Mouse (Mus musculus) embryonic fibroblast, embryonic 13.5 days (primary cell): ENCODE data around the gene Cplx3.

Source experiments
- CTCF ChIP-seq: IDR thresholded peaks from 2 replicates; pipeline ENCODE4 v1.5.1; 2011; ENCODE audit warnings: mild to moderate bottlenecking, control low read depth, low read length, moderate library complexity, borderline replicate concordance; ENCODE audit not compliant: insufficient read depth
- POLR2A ChIP-seq: IDR thresholded peaks from 2 replicates; pipeline ENCODE4 v1.6.1; 2011; ENCODE audit warnings: low read depth, mild to moderate bottlenecking, control low read depth, low read length, moderate library complexity

DNA sequence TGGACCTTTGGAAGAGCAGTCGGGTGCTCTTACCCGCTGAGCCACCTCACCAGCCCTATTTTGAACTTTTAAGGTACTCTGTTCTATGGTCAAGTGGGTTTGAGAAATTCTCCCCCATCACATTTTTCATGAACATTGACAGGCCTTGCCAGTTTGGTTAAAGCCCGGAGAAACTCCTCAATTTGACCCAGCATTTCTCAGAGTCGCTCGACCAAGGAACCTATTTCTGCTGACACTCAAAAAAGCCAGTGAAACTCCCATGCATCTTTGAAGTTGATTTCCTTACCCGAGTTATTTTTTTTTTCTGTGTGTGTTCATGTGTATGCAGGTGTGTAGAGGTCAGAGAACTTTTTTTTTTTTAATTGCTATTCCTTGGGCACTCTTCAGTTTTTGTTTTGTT lies 41.5 kb downstream of the Cplx3 start:
- no peak for TF ChIP-seq CTCF
- no peak for TF ChIP-seq POLR2A
